Mouse (Mus musculus) left cerebral cortex, postnatal 25 days (tissue): ENCODE results near the gene Slc12a6. TPM values are rescaled to one million over a fixed set of nuclear protein-coding genes. Genes with fewer than 3 reads are reported as not detected.
A peak's percentile ranks its signal among the peaks of the same experiment; 100 is the strongest.
"Not testable (repeated sequence)": the region's sequence is repeated elsewhere in the genome, so short reads cannot be mapped to it uniquely, and the experiment has no call there.

Source experiments
- DNase-seq, 2 experiments: peaks; one replicate each; pipeline ENCODE4 v3.0.0; 2022; ENCODE audit warnings: low spot score in 2 of 2, mixed read lengths in 1 of 2
- intact Hi-C: fragments of 180-260 bp; cut with DNase I; formaldehyde crosslinking; loops from one replicate; pipeline ENCODE4 v1.15.1; 2025
- total RNA-seq, 2 experiments: library from RNA; stranded (reverse); gene quantifications; 2 replicates each; pipeline ENCODE4 v1.2.3; 2021

Slc12a6 gene
- total RNA-seq, 2 experiments from 2014 or later, result 119 to 130 TPM

- DNase-seq, result no peak
- intact Hi-C loops, result no loop called here
Measured at GRCm38 (mm10) chr2:112259241-112259962, 6.2 kb upstream of the Slc12a6 start, which contains the start of gene Nutm1. Gene Nutm1, minus strand, starts transcription at chr2:112259291.

- intact Hi-C loops, result loop anchor here (2.0 to 5.0 kb wide), 2 partner anchors 23 to 195 kb away; partner anchors contain the start of gene Lpcat4
Measured at GRCm38 (mm10) chr2:112261748-112262653, 3.6 kb upstream of the Slc12a6 start, which contains the start of gene Nop10. Gene Nop10, plus strand, starts transcription at chr2:112261926.

GRCm38 (mm10) chr2:112262779-112263295 is 2.8 kb upstream of the Slc12a6 start:
- no peak for DNase-seq

More at GRCm38 (mm10) chr2:112261748-112262653, 3.6 kb upstream of the Slc12a6 start, which contains the start of gene Nop10:
- DNase-seq, result peak; percentile 90 to 96

GRCm38 (mm10) chr2:112264364-112264763 is 1.3 kb upstream of the Slc12a6 start:
- intact Hi-C loops, result loop anchor here (5.0 kb wide), 1 partner anchor 193 kb away; no protein-coding TSS in a partner anchor
- no peak for DNase-seq

More at GRCm38 (mm10) chr2:112262779-112263295, 2.8 kb upstream of the Slc12a6 start:
- intact Hi-C loops, result loop anchor here (5.0 kb wide), 1 partner anchor 194 kb away; no protein-coding TSS in a partner anchor

GRCm38 (mm10) chr2:112266242-112266592 is 592 bp downstream of the Slc12a6 start, which contains the start of gene Gm21985:
Gene Gm21985, plus strand, starts transcription at chr2:112266314.
- peak; percentile 36 to 57 for DNase-seq
- intact Hi-C loops, result loop anchor here (2.0 to 5.0 kb wide), 3 partner anchors 73 to 216 kb away; partner anchors contain the start of genes Chrm5 and Emc4

- peak in 1 of 2 experiments; percentile 37 for DNase-seq
- intact Hi-C loops, result loop anchor here (2.0 to 5.0 kb wide), 3 partner anchors 72 to 216 kb away; partner anchors contain the start of genes Chrm5 and Emc4
Measured at GRCm38 (mm10) chr2:112266780-112267179, 1.2 kb downstream of the Slc12a6 start.

GRCm38 (mm10) chr2:112267547-112268269 is 2.1 kb downstream of the Slc12a6 start:
- intact Hi-C loops, result loop anchor here (2.0 to 5.0 kb wide), 3 partner anchors 71 to 215 kb away; partner anchors contain the start of genes Chrm5 and Emc4
- no peak for DNase-seq

GRCm38 (mm10) chr2:112270011-112270410 is 4.4 kb downstream of the Slc12a6 start:
- no peak for DNase-seq
- intact Hi-C loops, result no loop called here

GRCm38 (mm10) chr2:112272909-112273308 is 7.3 kb downstream of the Slc12a6 start:
- intact Hi-C loops, result no loop called here
- no peak for DNase-seq

GRCm38 (mm10) chr2:112273474-112273873 is 7.8 kb downstream of the Slc12a6 start:
- no peak for DNase-seq
- intact Hi-C loops, result no loop called here

GRCm38 (mm10) chr2:112276870-112277269 is 11.2 kb downstream of the Slc12a6 start:
- DNase-seq, result no peak
- intact Hi-C loops, result no loop called here

GRCm38 (mm10) chr2:112282846-112283245 is 17.2 kb downstream of the Slc12a6 start:
- DNase-seq, result no peak
- intact Hi-C loops, result no loop called here

GRCm38 (mm10) chr2:112284363-112285030 is 18.9 kb downstream of the Slc12a6 start:
- peak in 1 of 2 experiments; percentile 48 for DNase-seq
- intact Hi-C loops, result no loop called here

GRCm38 (mm10) chr2:112285031-112285390 is 19.4 kb downstream of the Slc12a6 start:
- intact Hi-C loops, result no loop called here
- DNase-seq, result no peak

GRCm38 (mm10) chr2:112286062-112286461 is 20.4 kb downstream of the Slc12a6 start:
- intact Hi-C loops, DNase-seq: not testable (repeated sequence)

- no peak for DNase-seq
- intact Hi-C loops, result no loop called here
Measured at GRCm38 (mm10) chr2:112287059-112287458, 21.4 kb downstream of the Slc12a6 start.

- intact Hi-C loops, result no loop called here
- DNase-seq, result no peak
Measured at GRCm38 (mm10) chr2:112289507-112289906, 23.9 kb downstream of the Slc12a6 start.

GRCm38 (mm10) chr2:112292823-112293222 is 27.2 kb downstream of the Slc12a6 start:
- intact Hi-C loops, result no loop called here
- DNase-seq, result peak in 1 of 2 experiments; percentile 44
